Mouse (Mus musculus): ENCODE measurements around the gene Zfp697. TPM values are rescaled to one million over a fixed set of nuclear protein-coding genes. Genes with fewer than 3 reads are reported as not detected.
"Not testable (repeated sequence)": the region's sequence is repeated elsewhere in the genome, so short reads cannot be mapped to it uniquely, and the experiment has no call there.

Zfp697 gene
- polyA plus RNA-seq, 1 experiment from 2014 or later: 6.2 TPM

DNA sequence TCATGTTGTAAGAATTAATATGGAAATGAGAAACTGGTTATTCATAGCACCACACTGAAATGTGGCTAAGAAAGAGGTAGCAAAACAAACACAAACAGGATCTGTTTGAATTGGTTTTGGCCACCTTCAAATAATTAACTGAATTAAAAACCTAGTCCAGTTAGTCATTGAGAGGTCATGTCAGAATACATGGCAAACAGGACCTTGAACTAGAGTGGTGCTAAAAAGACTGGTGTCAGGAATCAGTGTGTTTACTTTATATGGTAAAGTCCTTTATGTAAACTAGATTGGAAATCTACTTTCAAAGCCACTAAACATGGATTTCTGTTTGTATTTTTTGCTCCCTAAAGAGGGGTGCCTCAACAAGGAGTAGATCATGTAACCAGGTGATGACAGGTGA, 200.4 kb downstream of the Zfp697 start:
- ATAC-seq; H3K27ac ChIP-seq (ENCODE audit: low read depth, low read length); H3K9me3 ChIP-seq (ENCODE audit: control insufficient read depth): not testable (repeated sequence)

DNA sequence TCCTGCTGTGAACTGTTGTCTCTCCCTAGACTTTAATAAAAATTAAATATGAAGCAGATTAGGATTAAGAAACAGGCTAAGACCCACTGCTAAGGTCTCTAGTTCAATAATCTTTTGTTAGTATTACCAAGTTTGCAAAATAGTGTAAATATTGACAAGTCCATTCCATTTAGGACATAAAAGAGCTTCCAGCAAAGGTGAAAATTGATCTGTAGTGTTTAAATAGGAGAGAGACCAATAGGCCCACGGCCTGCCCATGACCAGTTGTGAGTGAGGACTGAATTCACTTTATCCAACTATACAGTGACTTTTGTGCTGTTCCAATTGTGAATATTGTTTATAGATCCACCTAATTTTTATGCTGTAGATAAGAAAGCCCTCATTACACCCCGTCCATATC, 205.5 kb downstream of the Zfp697 start:
- Histone ChIP-seq H3K36me3 (ENCODE audit: control insufficient read depth, insufficient read depth) (no peaks in the 10 kb centered on the region), H3K4me1 (replicated peaks; ENCODE audit: control insufficient read depth, insufficient read depth, low read length) (no peaks in the 10 kb centered on the region), H3K27ac (ENCODE audit: low read depth, low read length) (no peak overlapping the region), H3K9ac (ENCODE audit: low read depth, low read length) (no peak overlapping the region), H3K4me3 (ENCODE audit: low read depth, low read length) (no peak overlapping the region), H3K9me3 (ENCODE audit: control insufficient read depth) (no peaks in the 10 kb centered on the region), H3K4me2 (replicated peaks; ENCODE audit: low read depth) (no peak overlapping the region), H3K27me3 (replicated peaks; ENCODE audit: control insufficient read depth, insufficient read depth, low read length) (no peaks in the 10 kb centered on the region)
- TF ChIP-seq CTCF (IDR thresholded peaks at IDR 0.05; ENCODE audit: low read depth): no peak
- 76% methylated on average over 2 of the region's 2 CpGs for whole genome bisulfite sequencing
- no peak for ATAC-seq

More for the DNA sequence above, 200.4 kb downstream of the Zfp697 start:
- H3K4me1 ChIP-seq (replicated peaks; ENCODE audit: control insufficient read depth, insufficient read depth, low read length); H3K4me2 ChIP-seq (replicated peaks; ENCODE audit: low read depth); H3K4me3 ChIP-seq (ENCODE audit: low read depth, low read length); H3K36me3 ChIP-seq (ENCODE audit: control insufficient read depth, insufficient read depth); H3K27me3 ChIP-seq (replicated peaks; ENCODE audit: control insufficient read depth, insufficient read depth, low read length); H3K9ac ChIP-seq (ENCODE audit: low read depth, low read length): not testable (repeated sequence)

DNA sequence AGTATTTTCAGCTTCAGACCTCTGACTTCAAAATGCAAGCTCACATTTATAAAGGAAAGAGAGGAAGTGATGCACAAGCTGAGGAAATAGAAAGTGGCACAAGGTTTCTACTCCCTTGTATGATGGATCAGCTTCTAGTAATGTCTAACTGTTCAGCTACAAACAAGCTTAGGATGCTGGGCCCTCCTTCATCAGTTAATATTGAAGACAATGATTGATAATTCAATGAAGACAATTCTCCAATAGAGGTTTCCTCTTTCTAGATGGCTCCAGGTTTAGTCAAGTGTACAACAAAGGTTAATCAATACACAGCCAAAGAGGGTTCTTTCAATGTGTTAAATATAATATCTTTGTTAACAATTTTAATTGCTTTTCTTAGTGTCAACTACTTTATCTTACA, 206.4 kb downstream of the Zfp697 start, which contains the start of gene Gm10681:
Gene Gm10681, minus strand, starts transcription at position 101 of the 400 bp plus-strand sequence.
- no peaks in the 10 kb centered on the region for H3K27me3 ChIP-seq (replicated peaks; ENCODE audit: control insufficient read depth, insufficient read depth, low read length)
- H3K4me3 ChIP-seq (ENCODE audit: low read depth, low read length): no peak within 1 kb of the TSS
- no peak within 1 kb of the TSS for H3K27ac ChIP-seq (ENCODE audit: low read depth, low read length)
- no peak for TF ChIP-seq CTCF (IDR thresholded peaks at IDR 0.05; ENCODE audit: low read depth)
- ATAC-seq: no peak
- H3K9ac ChIP-seq (ENCODE audit: low read depth, low read length): no peak within 1 kb of the TSS
- H3K36me3 ChIP-seq (ENCODE audit: control insufficient read depth, insufficient read depth): no peaks in the 10 kb centered on the region
- no peaks in the 10 kb centered on the region for H3K9me3 ChIP-seq (ENCODE audit: control insufficient read depth)
- H3K4me1 ChIP-seq (replicated peaks; ENCODE audit: control insufficient read depth, insufficient read depth, low read length): no peaks in the 10 kb centered on the region
- H3K4me2 ChIP-seq (replicated peaks; ENCODE audit: low read depth): no peak within 1 kb of the TSS

DNA sequence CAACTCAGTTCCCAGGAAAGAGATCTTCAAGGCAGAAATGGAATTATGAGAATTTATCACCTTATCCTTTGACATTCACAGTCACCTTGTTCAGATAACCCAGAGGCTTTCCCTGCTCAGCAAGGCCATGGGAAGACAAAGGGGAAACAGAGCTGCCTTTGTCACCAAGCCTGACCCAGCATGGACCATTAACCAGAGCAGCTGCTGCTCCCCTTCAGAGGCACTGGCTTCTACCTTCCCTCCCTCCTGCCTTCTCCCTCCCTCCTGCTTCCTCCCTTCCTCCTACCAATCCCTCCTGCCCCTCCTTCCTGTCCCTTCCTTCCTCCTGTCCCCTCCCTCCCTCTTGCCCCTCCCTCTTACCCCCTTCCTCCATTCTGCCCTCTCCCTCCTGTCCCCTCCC, 231.3 kb downstream of the Zfp697 start:
- H3K4me1 ChIP-seq (replicated peaks; ENCODE audit: control insufficient read depth, insufficient read depth, low read length); H3K27me3 ChIP-seq (replicated peaks; ENCODE audit: control insufficient read depth, insufficient read depth, low read length); H3K27ac ChIP-seq (ENCODE audit: low read depth, low read length); H3K9me3 ChIP-seq (ENCODE audit: control insufficient read depth); ATAC-seq; H3K9ac ChIP-seq (ENCODE audit: low read depth, low read length); H3K4me3 ChIP-seq (ENCODE audit: low read depth, low read length); H3K36me3 ChIP-seq (ENCODE audit: control insufficient read depth, insufficient read depth); H3K4me2 ChIP-seq (replicated peaks; ENCODE audit: low read depth): not testable (repeated sequence)

DNA sequence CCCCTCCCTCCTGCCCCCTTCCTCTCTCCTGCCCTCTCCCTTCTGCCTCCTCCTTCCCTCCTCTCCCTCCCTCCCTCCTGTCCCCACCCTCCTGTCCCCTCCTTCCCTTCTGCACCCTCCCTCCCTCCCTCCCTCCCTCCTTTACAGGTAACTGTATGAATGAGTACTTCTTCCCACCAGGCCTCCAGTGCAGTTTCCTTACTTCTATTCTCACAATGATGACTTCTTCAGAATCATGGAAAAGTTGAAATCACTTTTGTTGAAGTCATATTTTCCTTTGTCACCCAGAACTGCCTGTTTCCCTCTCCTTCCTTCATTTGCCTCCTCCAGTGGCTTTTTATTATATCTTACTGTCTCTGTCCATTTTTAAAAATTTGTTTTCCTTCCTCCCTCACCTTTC, 231.7 kb downstream of the Zfp697 start:
- ATAC-seq: no peak
- no peak overlapping the region for H3K9ac ChIP-seq (ENCODE audit: low read depth, low read length)
- H3K27me3 ChIP-seq (replicated peaks; ENCODE audit: control insufficient read depth, insufficient read depth, low read length): no peaks in the 10 kb centered on the region
- no peak overlapping the region for H3K4me2 ChIP-seq (replicated peaks; ENCODE audit: low read depth)
- H3K4me3 ChIP-seq (ENCODE audit: low read depth, low read length): no peak overlapping the region
- no peaks in the 10 kb centered on the region for H3K36me3 ChIP-seq (ENCODE audit: control insufficient read depth, insufficient read depth)
- TF ChIP-seq CTCF (IDR thresholded peaks at IDR 0.05; ENCODE audit: low read depth): no peak
- no peak overlapping the region for H3K27ac ChIP-seq (ENCODE audit: low read depth, low read length)
- H3K9me3 ChIP-seq (ENCODE audit: control insufficient read depth): no peaks in the 10 kb centered on the region
- no peaks in the 10 kb centered on the region for H3K4me1 ChIP-seq (replicated peaks; ENCODE audit: control insufficient read depth, insufficient read depth, low read length)

DNA sequence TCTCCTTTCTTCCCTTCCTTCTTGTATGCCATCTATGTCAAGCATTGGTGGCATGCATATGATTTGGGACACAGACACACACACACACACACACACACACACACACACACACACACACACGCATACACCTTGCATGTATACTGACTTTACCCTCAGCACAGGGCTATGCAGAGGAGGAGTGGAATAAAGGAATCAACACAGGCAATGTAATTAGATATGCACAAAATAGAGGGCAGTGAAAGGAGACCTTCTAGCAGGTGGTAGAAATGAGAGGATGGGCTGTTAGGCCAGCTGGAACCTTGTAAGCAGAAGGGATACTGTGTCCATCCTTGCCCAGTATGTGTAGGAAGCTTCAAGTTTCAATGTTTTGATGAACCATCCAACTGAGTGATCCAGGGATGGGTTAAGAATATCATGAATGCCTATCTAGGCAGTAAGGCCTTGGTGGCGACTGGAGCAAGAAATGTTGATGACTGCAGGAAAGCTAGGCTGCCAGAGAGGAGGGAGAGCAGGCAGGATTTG, 232.2 kb downstream of the Zfp697 start:
- not testable (repeated sequence) for H3K4me2 ChIP-seq (replicated peaks; ENCODE audit: low read depth); H3K4me1 ChIP-seq (replicated peaks; ENCODE audit: control insufficient read depth, insufficient read depth, low read length); H3K9ac ChIP-seq (ENCODE audit: low read depth, low read length); H3K36me3 ChIP-seq (ENCODE audit: control insufficient read depth, insufficient read depth); H3K27ac ChIP-seq (ENCODE audit: low read depth, low read length); ATAC-seq; H3K27me3 ChIP-seq (replicated peaks; ENCODE audit: control insufficient read depth, insufficient read depth, low read length); H3K9me3 ChIP-seq (ENCODE audit: control insufficient read depth); H3K4me3 ChIP-seq (ENCODE audit: low read depth, low read length)
- WGBS: 58% methylated on average over 2 of the region's 2 CpGs

DNA sequence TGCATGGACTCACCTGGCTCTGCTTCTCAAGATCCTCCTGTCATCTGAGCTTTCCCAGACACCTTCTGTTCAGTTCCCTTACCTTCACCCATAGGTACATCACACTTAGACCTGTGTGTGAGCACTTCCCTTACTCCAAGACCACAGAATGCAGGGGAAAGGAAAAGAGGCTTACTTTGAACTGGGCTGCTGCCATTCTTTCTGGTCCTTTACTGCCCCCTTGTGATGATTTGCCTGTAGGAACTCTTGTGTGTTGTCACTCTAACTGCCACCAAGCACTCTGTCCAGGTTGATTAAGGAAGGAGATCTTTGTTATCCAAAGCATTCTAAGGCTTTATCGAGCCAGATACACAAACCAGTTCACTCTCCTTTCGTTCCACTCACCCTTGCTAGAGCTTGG, 234.0 kb downstream of the Zfp697 start:
- not testable (repeated sequence) for H3K9me3 ChIP-seq (ENCODE audit: control insufficient read depth); H3K36me3 ChIP-seq (ENCODE audit: control insufficient read depth, insufficient read depth); H3K4me2 ChIP-seq (replicated peaks; ENCODE audit: low read depth); H3K9ac ChIP-seq (ENCODE audit: low read depth, low read length); ATAC-seq; H3K27ac ChIP-seq (ENCODE audit: low read depth, low read length); H3K27me3 ChIP-seq (replicated peaks; ENCODE audit: control insufficient read depth, insufficient read depth, low read length); H3K4me1 ChIP-seq (replicated peaks; ENCODE audit: control insufficient read depth, insufficient read depth, low read length); H3K4me3 ChIP-seq (ENCODE audit: low read depth, low read length)
- peak; percentile 40 for TF ChIP-seq CTCF (IDR thresholded peaks at IDR 0.05; ENCODE audit: low read depth)
- WGBS: 35% methylated on average over 2 of the region's 2 CpGs

DNA sequence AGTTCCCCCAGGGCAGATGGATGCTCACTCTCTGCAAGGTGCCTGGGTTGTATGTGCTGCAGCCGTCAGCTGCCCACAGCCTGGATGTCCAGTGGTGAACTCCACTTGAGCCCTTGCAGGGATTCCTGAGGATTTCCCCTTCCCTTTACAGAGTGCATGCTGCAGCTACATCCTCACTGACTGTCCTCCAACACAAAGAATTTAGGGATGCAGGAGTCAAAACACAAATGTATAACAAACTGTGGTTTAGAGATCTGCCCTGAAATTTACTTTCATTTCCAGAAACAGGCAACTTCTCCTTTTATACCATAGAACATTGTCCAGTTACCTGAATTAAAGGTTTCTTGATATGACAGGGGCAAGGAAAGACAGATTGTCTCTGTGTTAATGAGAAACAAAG, 234.5 kb downstream of the Zfp697 start:
- H3K27me3 ChIP-seq (replicated peaks; ENCODE audit: control insufficient read depth, insufficient read depth, low read length); H3K4me2 ChIP-seq (replicated peaks; ENCODE audit: low read depth); ATAC-seq; H3K27ac ChIP-seq (ENCODE audit: low read depth, low read length); H3K9ac ChIP-seq (ENCODE audit: low read depth, low read length); H3K4me3 ChIP-seq (ENCODE audit: low read depth, low read length); H3K9me3 ChIP-seq (ENCODE audit: control insufficient read depth); H3K36me3 ChIP-seq (ENCODE audit: control insufficient read depth, insufficient read depth); H3K4me1 ChIP-seq (replicated peaks; ENCODE audit: control insufficient read depth, insufficient read depth, low read length): not testable (repeated sequence)
- 83% methylated on average over 1 of the region's 1 CpGs for WGBS

Data from intestine, postnatal 0 days (tissue).